Mouse (Mus musculus) forebrain, embryonic 11.5 days (tissue): ENCODE data around the gene Nxf7. TPM values are rescaled to one million over a fixed set of nuclear protein-coding genes. Genes with fewer than 3 reads are reported as not detected.
A peak's percentile ranks its signal among the peaks of the same experiment; 100 is the strongest.
"Not testable (repeated sequence)": the region's sequence is repeated elsewhere in the genome, so short reads cannot be mapped to it uniquely, and the experiment has no call there.

Experiments
- ATAC-seq: fragments of 200-750 bp; cut with Nextera tagmentation; replicated peaks from 2 replicates; pipeline ENCODE4 v1.8.0; 2017; ENCODE audit warnings: moderate TSS enrichment; ENCODE audit not compliant: low FRiP score
- DNase-seq: peaks from one replicate; pipeline ENCODE4 v3.0.0-alpha.2; 2017; ENCODE audit warnings: low spot score
- H3K27ac ChIP-seq: fragments of 300-500 bp; sonication (generic); 2 replicates; pipeline ENCODE4 v1.5.1; 2014; ENCODE audit warnings: low read depth, low read length
- H3K27me3 ChIP-seq: fragments of 300-500 bp; sonication (generic); 2 replicates; pipeline ENCODE4 v1.6.1; 2014; ENCODE audit warnings: mild to moderate bottlenecking, low read length, mixed read lengths; ENCODE audit not compliant: control insufficient read depth, insufficient read depth
- H3K36me3 ChIP-seq: fragments of 300-500 bp; sonication (generic); 2 replicates; pipeline ENCODE4 v1.6.1; 2014; ENCODE audit warnings: mild to moderate bottlenecking, low read length, moderate library complexity, mixed read lengths; ENCODE audit not compliant: control insufficient read depth, insufficient read depth
- H3K4me1 ChIP-seq: fragments of 300-500 bp; sonication (generic); replicated peaks from 2 replicates; pipeline ENCODE4 v1.6.1; 2014; ENCODE audit warnings: low read length, mixed read lengths; ENCODE audit not compliant: control insufficient read depth, insufficient read depth
- H3K4me2 ChIP-seq: fragments of 300-500 bp; sonication (generic); 2 replicates; pipeline ENCODE4 v1.6.1; 2014; ENCODE audit warnings: low read depth, mild to moderate bottlenecking, low read length, moderate library complexity, mixed read lengths; ENCODE audit not compliant: severe bottlenecking
- H3K4me3 ChIP-seq: fragments of 300-500 bp; sonication (generic); 2 replicates; pipeline ENCODE4 v1.5.1; 2014; ENCODE audit warnings: low read depth, low read length
- H3K9ac ChIP-seq: fragments of 300-500 bp; sonication (generic); 2 replicates; pipeline ENCODE4 v1.6.1; 2014; ENCODE audit warnings: low read length
- H3K9me3 ChIP-seq: fragments of 300-500 bp; sonication (generic); 2 replicates; pipeline ENCODE4 v1.6.1; 2016; ENCODE audit warnings: low read length, mixed read lengths; ENCODE audit not compliant: control insufficient read depth
- WGBS: fragments of 180-500 bp; shearing (Covaris S2); extraction: QIAGEN DNeasy Blood & Tissue Kit; methylation state at CpG from one replicate; pipeline ENCODE4 v1.1.7; 2014; 5-methylcytosine and 5-hydroxymethylcytosine counted together
- polyA plus RNA-seq: library from polyadenylated mRNA; unstranded; fragments of >200 nt; fragmentation: Nextera tagmentation; extraction: Ambion mirVana; gene quantifications from 2 replicates; pipeline ENCODE4 v1.2.1, GENCODE M21; 2014

Nxf7 gene
- not detected in 2 replicates for polyA plus RNA-seq

GRCm38 (mm10) chrX:135598677-135599076 lies at the start of gene Nxf7:
Gene Nxf7, minus strand, starts transcription at chrX:135598777.
- Histone ChIP-seq H3K9me3 (no peaks in the 10 kb centered on the region; the same call in 1 of the 2 replicates), H3K4me2 (no peak within 1 kb of the TSS), H3K4me1 (no peaks in the 10 kb centered on the region), H3K27ac (no peak within 1 kb of the TSS), H3K27me3 (no peaks in the 10 kb centered on the region), H3K36me3 (no peaks in the 10 kb centered on the region), H3K4me3 (no peak within 1 kb of the TSS), H3K9ac (no peak within 1 kb of the TSS)
- ATAC-seq (no peak), DNase-seq (no peak)
- WGBS = 94% methylated on average over 2 of the region's 2 CpGs

GRCm38 (mm10) chrX:135627605-135628004 lies 29.0 kb upstream of the Nxf7 start, which contains the start of gene Prame:
Gene Prame, minus strand, starts transcription at chrX:135627705.
- ATAC-seq (no peak), DNase-seq (no peak)
- H3K9me3 ChIP-seq = no peaks in the 10 kb centered on the region
- H3K27ac ChIP-seq = no peak within 1 kb of the TSS
- no peak within 1 kb of the TSS for H3K9ac ChIP-seq
- 89% methylated on average over 11 of the region's 11 CpGs for WGBS
- no peak within 1 kb of the TSS for H3K4me3 ChIP-seq
- no peaks in the 10 kb centered on the region for H3K36me3 ChIP-seq
- H3K4me1 ChIP-seq = no peaks in the 10 kb centered on the region
- H3K4me2 ChIP-seq = no peak within 1 kb of the TSS
- H3K27me3 ChIP-seq = no peaks in the 10 kb centered on the region

DNA sequence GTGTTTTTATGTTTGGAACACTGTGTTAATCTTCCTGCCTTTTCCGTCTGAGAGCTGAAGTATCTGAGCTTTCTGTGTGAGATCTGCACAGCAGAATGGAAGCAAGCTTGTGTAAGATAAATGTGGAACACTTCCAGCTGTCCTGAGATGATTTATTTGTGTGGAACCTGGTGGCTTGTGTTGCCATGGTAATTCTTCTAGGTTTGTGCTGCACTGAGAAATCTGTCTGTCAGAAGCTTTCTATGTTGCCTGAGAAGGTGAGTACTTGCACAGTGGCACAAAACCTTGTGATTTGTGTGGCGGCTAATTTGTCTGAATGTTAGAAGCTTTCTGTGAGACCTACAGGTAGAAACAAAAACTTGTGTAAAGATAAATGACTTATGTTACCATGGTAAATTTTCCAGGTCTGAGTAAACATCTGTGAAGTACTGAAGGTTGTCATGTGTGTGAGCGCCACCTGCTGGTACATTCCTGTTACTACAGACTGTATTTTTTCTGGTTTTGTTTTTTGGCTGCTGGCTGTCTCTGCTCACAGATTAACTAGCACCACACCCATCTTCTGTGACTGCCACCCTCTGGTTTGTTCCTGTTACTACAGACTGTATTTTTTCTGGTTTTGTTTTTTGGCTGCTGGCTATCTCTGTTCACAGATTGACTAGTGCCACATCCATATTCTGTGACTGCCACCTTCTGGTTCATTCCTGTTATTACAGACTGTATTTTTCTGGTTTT lies 2.9 kb upstream of the Nxf7 start:
- not testable (repeated sequence) for DNase-seq, H3K4me1 ChIP-seq, H3K27ac ChIP-seq, ATAC-seq, H3K27me3 ChIP-seq, H3K9ac ChIP-seq, H3K4me3 ChIP-seq, H3K4me2 ChIP-seq, H3K9me3 ChIP-seq, H3K36me3 ChIP-seq
- 69% methylated on average over 3 of the region's 3 CpGs for WGBS

- no peak overlapping the region for H3K27ac ChIP-seq
- 92% methylated on average over 13 of the region's 13 CpGs for WGBS
Observed at GRCm38 (mm10) chrX:135598096-135598495, 481 bp downstream of the Nxf7 start.

GRCm38 (mm10) chrX:135576412-135576811 lies 22.2 kb downstream of the Nxf7 start:
- WGBS = 95% methylated on average over 1 of the region's 1 CpGs
- H3K4me1 ChIP-seq = no peaks in the 10 kb centered on the region

More at GRCm38 (mm10) chrX:135598096-135598495, 481 bp downstream of the Nxf7 start:
- H3K4me1 ChIP-seq = no peaks in the 10 kb centered on the region
- no peaks in the 10 kb centered on the region for H3K27me3 ChIP-seq
- H3K9ac ChIP-seq = no peak overlapping the region
- DNase-seq = no peak
- no peaks in the 10 kb centered on the region; the same call in 1 of the 2 replicates for H3K9me3 ChIP-seq
- ATAC-seq = no peak
- H3K36me3 ChIP-seq = no peaks in the 10 kb centered on the region
- H3K4me2 ChIP-seq = no peak overlapping the region
- no peak overlapping the region for H3K4me3 ChIP-seq

GRCm38 (mm10) chrX:135574958-135575628 lies 23.5 kb downstream of the Nxf7 start:
- not testable (repeated sequence) for H3K27me3 ChIP-seq, H3K4me1 ChIP-seq, H3K4me2 ChIP-seq, ATAC-seq, H3K9ac ChIP-seq, H3K9me3 ChIP-seq, H3K27ac ChIP-seq, H3K36me3 ChIP-seq, DNase-seq, H3K4me3 ChIP-seq
- WGBS = 74% methylated on average over 9 of the region's 9 CpGs

More at GRCm38 (mm10) chrX:135576412-135576811, 22.2 kb downstream of the Nxf7 start:
- Histone ChIP-seq H3K9me3 (no peaks in the 10 kb centered on the region), H3K4me3 (no peak overlapping the region), H3K4me2 (no peak overlapping the region), H3K36me3 (no peaks in the 10 kb centered on the region), H3K9ac (no peak overlapping the region), H3K27me3 (no peaks in the 10 kb centered on the region), H3K27ac (no peak overlapping the region)
- no peak for ATAC-seq
- no peak for DNase-seq

GRCm38 (mm10) chrX:135574261-135574957 lies 24.2 kb downstream of the Nxf7 start:
- H3K9me3 ChIP-seq, H3K4me1 ChIP-seq, H3K27me3 ChIP-seq, H3K4me2 ChIP-seq, H3K9ac ChIP-seq, DNase-seq, H3K4me3 ChIP-seq, ATAC-seq, H3K36me3 ChIP-seq, H3K27ac ChIP-seq: not testable (repeated sequence)
- WGBS = 20% methylated on average over 8 of the region's 8 CpGs

- DNase-seq (peak; percentile 60), ATAC-seq (peak; percentile 74)
- H3K4me2 ChIP-seq, H3K9me3 ChIP-seq, H3K27me3 ChIP-seq, H3K4me1 ChIP-seq, H3K4me3 ChIP-seq, H3K9ac ChIP-seq, H3K36me3 ChIP-seq, H3K27ac ChIP-seq: not testable (repeated sequence)
- 50% methylated on average over 1 of the region's 2 CpGs for WGBS
Observed at GRCm38 (mm10) chrX:135569467-135569866, 29.1 kb downstream of the Nxf7 start.
